ENCODE assay signal across 23 mouse cellular contexts in the genomic region with DNA sequence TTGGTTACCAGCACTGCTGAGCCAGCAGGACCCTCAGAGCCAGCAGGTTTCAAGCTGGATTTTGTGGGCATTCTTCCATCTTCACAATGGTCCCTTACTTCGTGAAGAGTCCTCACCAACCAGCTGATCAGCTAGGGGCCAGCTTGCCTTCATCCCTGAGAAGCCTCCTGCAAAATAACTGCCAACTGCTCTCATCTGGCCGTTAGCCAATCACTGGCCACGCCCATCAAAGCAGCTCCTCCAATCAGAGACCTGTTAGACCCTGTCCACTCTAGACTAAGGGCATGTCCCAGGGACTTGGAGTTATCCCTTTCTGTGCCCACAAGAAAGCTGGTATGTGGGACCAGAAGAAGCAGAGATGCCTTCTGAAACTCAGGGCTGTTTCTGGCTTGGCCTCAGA.
DNase-seq lines count a peak whose midpoint lies in the region; ATAC-seq and TF ChIP-seq lines count a peak whose summit lies in the region.
"Had no signal": no experiment of that assay in that cellular context is flagged by ENCODE, and none has a peak within 500 bp of the region (broad histone marks: within the 10 kb centered on the region; RNA-seq: fewer than 3 reads in every experiment).

No protein-coding gene starts in this region.

- no peaks in the 10 kb centered on the region for H3K36me3 ChIP-seq in midbrain, postnatal 0 days (ENCODE audit: insufficient read depth, low read length)
- no peaks in the 10 kb centered on the region for H3K36me3 ChIP-seq in midbrain, embryonic 11.5 days (ENCODE audit: control insufficient read depth, insufficient read depth, low read length)
- H3K36me3 ChIP-seq in forebrain, embryonic 14.5 days (ENCODE audit: control insufficient read depth, insufficient read depth, low read length) = no peaks in the 10 kb centered on the region
- H3K36me3 ChIP-seq: embryonic facial prominence, embryonic 13.5 days; forebrain, embryonic 12.5 days; G1E; heart, embryonic 15.5 days; hindbrain, embryonic 10.5 days; hindbrain, embryonic 15.5 days had no signal

- H3K4me1 ChIP-seq in midbrain, postnatal 0 days (ENCODE audit: insufficient read depth, low read length) = no peaks in the 10 kb centered on the region
- H3K4me1 ChIP-seq in midbrain, embryonic 11.5 days (ENCODE audit: control insufficient read depth, insufficient read depth, low read length) = no peaks in the 10 kb centered on the region
- H3K4me1 ChIP-seq in forebrain, embryonic 14.5 days (ENCODE audit: control insufficient read depth, insufficient read depth, low read length) = no peaks in the 10 kb centered on the region
- H3K4me1 ChIP-seq: embryonic facial prominence, embryonic 13.5 days; forebrain, embryonic 12.5 days; heart, embryonic 15.5 days; hindbrain, embryonic 10.5 days; hindbrain, embryonic 15.5 days had no signal

- no peaks in the 10 kb centered on the region for H3K27me3 ChIP-seq in midbrain, postnatal 0 days (ENCODE audit: insufficient read depth, low read length)
- no peaks in the 10 kb centered on the region for H3K27me3 ChIP-seq in midbrain, embryonic 11.5 days (ENCODE audit: control insufficient read depth, insufficient read depth, low read length)
- no peaks in the 10 kb centered on the region for H3K27me3 ChIP-seq in forebrain, embryonic 14.5 days (replicated peaks; ENCODE audit: control insufficient read depth, insufficient read depth, low read length)
- H3K27me3 ChIP-seq: embryonic facial prominence, embryonic 13.5 days; forebrain, embryonic 12.5 days; hindbrain, embryonic 15.5 days had no signal

- H3K9ac ChIP-seq in midbrain, postnatal 0 days (replicated peaks; ENCODE audit: low read length, poor library complexity, severe bottlenecking) = no peak overlapping the region
- H3K9ac ChIP-seq in midbrain, embryonic 11.5 days (ENCODE audit: low read length) = no peak overlapping the region
- no peak overlapping the region for H3K9ac ChIP-seq in forebrain, embryonic 14.5 days (ENCODE audit: low read length)
- H3K9ac ChIP-seq: embryonic facial prominence, embryonic 13.5 days; forebrain, embryonic 12.5 days; forebrain, postnatal 0 days; heart, embryonic 15.5 days; hindbrain, embryonic 15.5 days had no signal

- intact Hi-C loops in left cerebral cortex, postnatal 4 days (cut with DNase I) = no loop called here
- intact Hi-C loops in left cerebral cortex, postnatal 10 days (cut with DNase I) = no loop called here

- DNase-seq in cerebellum, postnatal 10 days = peak; percentile 53 to 62
- DNase-seq in cerebellum, adult 9-11 months = no peak
- peak; percentile 49 for DNase-seq in left cerebral cortex, postnatal 4 days
- no peak for DNase-seq in left cerebral cortex, postnatal 10 days (ENCODE audit: extremely low spot score in 1 of 2, low spot score in 2 of 2)
- DNase-seq in midbrain, postnatal 0 days (ENCODE audit: low spot score) = peak; percentile 7
- no peak for DNase-seq in midbrain, embryonic 11.5 days (ENCODE audit: low spot score, missing footprints)
- DNase-seq in testis, postnatal 14 days (ENCODE audit: low spot score) = peak; percentile 70
- DNase-seq in forebrain, embryonic 14.5 days (ENCODE audit: low spot score) = no peak
- DNase-seq: adrenal gland, adult 8-10 months; B cell, adult 2 months; cerebellum, adult 18-20 months; cerebellum, postnatal 36 days; forebrain, postnatal 0 days; gastrocnemius, postnatal 14 days; heart, adult 2 months had no signal

- ATAC-seq in midbrain, postnatal 0 days (ENCODE audit: low FRiP score) = no peak
- ATAC-seq in midbrain, embryonic 11.5 days (ENCODE audit: low FRiP score) = no peak
- no peak for ATAC-seq in forebrain, embryonic 14.5 days
- ATAC-seq: CD4-positive, CD25-positive, alpha-beta regulatory T cell, adult 4 months; forebrain, postnatal 0 days had no signal

- H3K9me3 ChIP-seq in midbrain, postnatal 0 days (ENCODE audit: low read length) = no peaks in the 10 kb centered on the region
- H3K9me3 ChIP-seq in midbrain, embryonic 11.5 days (ENCODE audit: control insufficient read depth, low read length) = no peaks in the 10 kb centered on the region
- H3K9me3 ChIP-seq in forebrain, embryonic 14.5 days (replicated peaks; ENCODE audit: control insufficient read depth, low read length) = no peaks in the 10 kb centered on the region
- H3K9me3 ChIP-seq: embryonic facial prominence, embryonic 13.5 days; forebrain, embryonic 12.5 days; heart, embryonic 15.5 days; hindbrain, embryonic 10.5 days; hindbrain, embryonic 15.5 days had no signal

- H3K27ac ChIP-seq in midbrain, postnatal 0 days (ENCODE audit: low read depth, low read length) = no peak overlapping the region
- H3K27ac ChIP-seq in midbrain, embryonic 11.5 days (ENCODE audit: low read depth, low read length) = no peak overlapping the region
- H3K27ac ChIP-seq in forebrain, embryonic 14.5 days (ENCODE audit: low read depth, low read length) = no peak overlapping the region
- H3K27ac ChIP-seq: embryonic facial prominence, embryonic 13.5 days; forebrain, embryonic 12.5 days; heart, adult 2 months; heart, embryonic 15.5 days; hindbrain, embryonic 10.5 days; hindbrain, embryonic 15.5 days had no signal

- no peak overlapping the region for H3K4me2 ChIP-seq in midbrain, postnatal 0 days (ENCODE audit: low read depth, low read length, poor library complexity, severe bottlenecking)
- H3K4me2 ChIP-seq in midbrain, embryonic 11.5 days = no peak overlapping the region
- no peak overlapping the region for H3K4me2 ChIP-seq in forebrain, embryonic 14.5 days (ENCODE audit: low read length)
- H3K4me2 ChIP-seq: embryonic facial prominence, embryonic 13.5 days; forebrain, embryonic 12.5 days; heart, embryonic 11.5 days; heart, embryonic 15.5 days; hindbrain, embryonic 15.5 days had no signal

- no peak overlapping the region for H3K4me3 ChIP-seq in midbrain, postnatal 0 days (ENCODE audit: low read depth, low read length)
- H3K4me3 ChIP-seq in midbrain, embryonic 11.5 days (ENCODE audit: low read depth, low read length) = no peak overlapping the region
- no peak overlapping the region for H3K4me3 ChIP-seq in forebrain, embryonic 14.5 days (ENCODE audit: low read depth, low read length)
- H3K4me3 ChIP-seq: embryonic facial prominence, embryonic 13.5 days; forebrain, embryonic 12.5 days; heart, adult 2 months; heart, embryonic 15.5 days; hindbrain, embryonic 10.5 days; hindbrain, embryonic 15.5 days had no signal

- TF ChIP-seq CTCF in midbrain, postnatal 0 days (IDR thresholded peaks at IDR 0.05) = no peak

- WGBS in midbrain, postnatal 0 days = 53% methylated on average over 3 of the region's 3 CpGs
- WGBS in midbrain, embryonic 11.5 days = 65% methylated on average over 3 of the region's 3 CpGs
- WGBS in forebrain, embryonic 14.5 days = 53% methylated on average over 3 of the region's 3 CpGs

Comparison
In these comparisons a context has a peak if more than half of its experiments do, and no peak if none do; other contexts are left out.
1. DNase-seq: peak in cerebellum, postnatal 10 days (2 of 2), left cerebral cortex, postnatal 4 days (single experiment), midbrain, postnatal 0 days (single experiment) and testis, postnatal 14 days (single experiment); none in cerebellum, adult 9-11 months (single experiment), left cerebral cortex, postnatal 10 days (0 of 2), midbrain, embryonic 11.5 days (single experiment) and forebrain, embryonic 14.5 days (single experiment).